Mouse (Mus musculus): ENCODE measurements around the gene Trmt10b. TPM values are rescaled to one million over a fixed set of nuclear protein-coding genes. Genes with fewer than 3 reads are reported as not detected.
A peak's percentile ranks its signal among the peaks of the same experiment; 100 is the strongest.

The Trmt10b gene
- 10 to 100 TPM in 1 of 2 experiments, 1 to 10 TPM in 1; 9.8 to 12.4 TPM for total RNA-seq (2021)
- long read RNA-seq, experiment 1, transcript Trmt10b-201 (9 exons, 2,064 nt), result major isoform, 14 of 16 reads
- long read RNA-seq, experiment 1, partial matches to known transcripts, result 0 of 16 reads
- long read RNA-seq, experiment 1, other reads (novel, unspliced or antisense), result 2 of 16 reads
- long read RNA-seq, experiment 2, transcript Trmt10b-201 (9 exons, 2,064 nt), result major isoform, 6 of 11 reads
- long read RNA-seq, experiment 2, partial matches to known transcripts, result 2 of 11 reads
- long read RNA-seq, experiment 2, other reads (novel, unspliced or antisense), result 3 of 11 reads

DNA sequence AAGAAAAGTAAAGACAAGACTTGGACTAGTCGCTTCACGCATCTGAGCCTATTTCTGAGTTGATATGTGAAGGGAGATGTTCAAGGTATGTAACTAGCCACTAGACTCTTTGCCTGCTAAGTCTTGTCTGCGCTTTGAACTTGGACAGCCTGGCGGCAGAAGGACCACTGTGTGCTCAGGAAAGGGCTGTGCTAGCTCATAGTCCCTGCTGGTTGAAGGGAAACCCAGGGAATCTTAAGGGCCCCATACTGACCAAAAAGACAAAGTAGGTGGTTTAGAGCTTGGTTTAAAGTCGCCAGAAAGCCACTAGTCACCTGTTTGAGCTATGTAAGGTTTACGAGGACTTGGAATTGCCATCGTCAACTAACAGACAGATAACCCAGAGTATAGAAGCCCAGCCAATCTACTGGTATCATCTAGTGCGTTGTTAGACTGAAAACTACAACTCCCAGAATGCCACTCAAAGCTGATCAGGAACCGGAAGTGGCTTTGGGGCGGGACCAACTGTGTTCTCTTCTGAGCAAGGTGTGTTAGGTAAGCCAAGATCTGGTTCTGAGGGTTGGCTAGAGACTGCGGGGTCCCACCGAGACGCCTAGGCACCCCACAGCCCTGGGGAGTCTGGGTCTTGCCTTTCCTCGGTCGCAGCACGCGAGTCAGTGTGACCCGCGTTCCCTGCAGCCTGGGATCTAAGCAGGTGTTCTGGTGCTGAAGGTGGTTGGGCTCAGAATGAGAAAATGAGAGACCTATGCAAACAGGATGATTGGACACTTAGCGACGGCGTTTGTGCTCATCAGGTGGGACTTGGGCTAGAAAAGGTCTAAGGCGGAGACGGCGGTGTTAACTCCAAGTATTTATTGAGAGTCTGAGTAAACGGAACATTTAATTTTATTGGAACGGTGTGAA lies at the start of gene Trmt10b:
TSS of gene Trmt10b (plus strand) at position 466 of the 903 bp plus-strand sequence.
- peak; percentile 73 to 74 for DNase-seq

DNA sequence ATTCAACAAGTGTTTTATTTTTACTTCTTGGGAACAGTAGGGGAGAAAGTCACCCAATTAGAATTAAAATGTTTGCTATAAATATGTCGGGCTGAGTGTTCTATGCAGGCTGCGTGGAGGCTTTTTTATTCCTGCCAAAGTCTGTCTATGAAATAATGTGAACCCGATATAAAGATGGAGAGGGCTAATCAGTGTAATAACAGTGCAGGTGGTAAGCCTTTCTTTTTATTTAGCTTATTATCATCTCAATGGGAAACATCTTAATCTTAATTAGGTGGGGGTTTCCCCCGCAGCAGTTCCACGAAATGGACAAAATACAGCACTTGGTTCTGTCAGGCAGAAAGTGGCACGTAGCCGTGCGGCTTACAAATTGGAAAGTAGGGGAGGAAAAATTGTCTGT lies 45.7 kb upstream of the Trmt10b start:
- no peak for DNase-seq

DNA sequence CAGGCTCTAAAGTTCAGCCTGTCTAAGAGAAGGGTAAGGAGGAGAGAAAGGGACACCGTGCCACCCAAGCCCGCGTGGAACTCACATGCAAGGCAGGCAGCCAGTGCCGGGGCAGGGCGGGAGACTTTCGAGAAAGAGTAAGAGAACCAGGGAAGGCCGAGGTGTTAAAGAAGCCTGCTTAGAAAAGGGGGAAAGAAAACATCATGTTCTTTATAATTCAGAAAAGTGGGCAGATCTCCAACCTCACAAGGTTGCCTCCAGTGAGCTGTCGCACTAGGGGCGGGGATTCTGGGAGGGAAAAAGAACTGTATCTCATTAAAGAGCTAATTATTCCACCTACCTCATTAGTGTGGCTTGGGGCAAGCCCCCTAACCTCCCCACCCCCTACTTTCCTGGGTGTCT lies 44.1 kb upstream of the Trmt10b start:
- DNase-seq, result peak; percentile 29 to 65

DNA sequence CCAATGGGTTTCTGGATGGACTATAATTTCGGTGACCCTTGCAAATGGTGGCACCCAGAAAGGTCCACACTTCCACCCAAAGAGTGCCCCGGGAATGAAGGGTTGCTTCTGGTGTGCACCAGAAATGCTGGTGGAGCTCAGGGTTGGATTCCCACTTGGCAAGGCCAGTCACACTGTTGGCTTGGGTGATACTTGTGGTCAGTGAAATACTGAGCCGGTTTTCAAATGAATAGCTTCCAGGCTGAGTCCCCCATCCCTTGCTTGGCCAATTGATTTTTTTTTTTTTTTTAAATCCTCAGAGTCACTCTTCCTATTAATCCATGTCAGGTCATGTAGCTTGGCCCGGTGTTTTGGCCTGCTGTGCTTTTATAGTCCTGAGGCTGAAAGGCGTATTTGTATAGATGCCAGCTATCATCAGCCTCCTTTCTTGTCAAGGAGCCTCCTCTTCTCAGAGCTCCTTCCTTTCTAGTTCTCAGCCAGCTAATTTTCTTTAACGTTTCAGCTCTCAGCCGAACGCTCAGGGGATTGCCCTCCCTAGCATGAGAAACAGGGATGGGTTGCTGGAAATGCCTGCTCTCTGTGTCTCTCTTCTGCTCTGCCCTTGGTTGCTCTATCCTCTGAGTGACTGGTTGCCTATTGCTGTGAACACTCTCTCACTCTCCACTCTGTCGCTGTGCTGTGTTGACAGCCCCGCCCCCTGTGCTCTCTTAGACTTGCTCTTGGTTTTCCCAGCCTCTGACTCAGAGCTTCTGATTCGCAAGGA lies 42.9 kb upstream of the Trmt10b start:
- peak; percentile 62 to 75 for DNase-seq

DNA sequence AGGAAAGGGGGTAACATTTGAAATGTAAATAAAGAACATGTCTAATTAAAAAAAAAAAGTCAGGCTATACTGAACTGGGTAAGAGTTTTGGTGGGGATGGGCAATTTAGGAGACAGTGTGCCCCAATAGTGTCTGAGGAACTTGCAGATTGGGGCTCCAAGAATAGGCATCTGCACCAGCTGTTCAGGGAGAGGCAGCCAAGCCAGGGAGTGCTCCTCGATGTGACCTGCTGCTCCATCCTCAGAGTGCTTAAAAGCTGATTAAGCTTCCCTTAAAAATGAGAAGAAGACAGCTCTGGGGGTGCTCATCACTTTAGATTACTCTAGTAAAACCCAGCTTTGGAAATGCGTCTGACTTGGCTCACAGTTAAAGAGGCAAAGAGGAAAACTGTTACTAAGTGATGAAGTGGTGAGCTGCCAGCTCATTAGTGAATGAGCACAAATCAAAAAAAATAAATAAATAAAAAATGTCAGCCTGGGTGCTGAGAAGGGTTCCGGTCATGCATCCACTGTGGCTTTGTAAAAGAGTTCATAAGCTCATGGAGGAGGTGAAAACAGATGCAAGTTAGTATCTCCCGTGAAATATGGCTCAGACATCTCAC lies 37.6 kb upstream of the Trmt10b start:
- DNase-seq, result no peak

DNA sequence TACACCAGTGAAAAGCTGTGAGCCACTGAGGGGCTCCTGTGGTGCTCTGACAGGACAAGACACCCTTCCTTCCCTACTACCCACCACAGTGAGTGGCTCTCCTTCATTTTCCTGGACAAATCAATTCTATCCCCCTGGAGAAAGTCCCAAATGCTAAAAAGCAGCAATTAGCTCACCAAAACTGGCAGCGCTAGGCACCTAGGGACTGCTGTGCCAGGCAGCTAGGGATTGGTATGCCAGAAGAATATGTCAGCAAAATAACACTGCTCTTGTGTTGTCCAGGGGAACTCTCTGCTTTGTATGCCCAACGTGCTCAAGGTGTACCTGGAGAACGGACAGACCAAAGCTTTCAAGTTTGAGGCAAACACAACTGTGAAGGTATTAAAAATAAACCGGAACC lies 35.4 kb upstream of the Trmt10b start:
- DNase-seq, result no peak

DNA sequence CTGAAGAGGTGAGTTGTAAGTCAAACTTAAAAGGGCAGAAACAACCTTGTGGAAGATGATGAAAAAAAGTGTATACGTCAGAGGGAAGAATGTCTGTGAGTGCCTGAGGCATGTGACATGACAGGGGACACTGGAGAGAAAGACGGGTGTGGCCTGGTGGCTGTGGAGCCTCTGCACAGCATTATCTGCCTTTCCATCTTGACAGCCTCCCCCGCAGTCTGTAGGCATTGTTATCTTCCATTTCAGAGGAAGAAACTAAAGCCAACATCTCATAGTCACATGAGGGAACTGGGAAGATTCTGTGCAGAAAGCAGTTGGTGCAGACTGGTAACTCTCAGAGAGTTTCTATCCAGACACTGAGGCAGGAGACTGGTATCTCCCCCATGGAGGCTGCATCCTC lies 29.0 kb upstream of the Trmt10b start:
- no peak for DNase-seq

DNA sequence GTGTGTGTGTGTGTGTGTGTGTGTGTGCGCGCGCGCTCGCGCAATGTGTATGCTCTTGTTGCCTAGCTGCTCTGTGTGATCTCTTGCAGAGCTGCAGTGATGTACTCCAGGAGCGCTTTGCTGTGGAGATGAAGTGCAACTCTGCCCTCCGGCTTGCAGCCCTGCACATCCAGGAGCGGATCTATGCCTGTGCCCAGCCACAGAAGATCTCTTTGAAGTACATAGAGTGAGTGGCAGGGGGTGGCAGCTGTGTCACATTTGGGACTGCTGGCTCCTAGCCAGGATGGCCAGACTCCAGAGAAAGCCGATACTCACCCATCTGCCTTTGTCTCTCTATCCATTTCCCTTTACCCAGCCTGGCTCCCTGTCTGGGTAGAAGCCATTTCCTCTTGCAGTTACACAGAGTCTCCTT lies 25.9 kb upstream of the Trmt10b start:
- peak; percentile 42 to 64 for DNase-seq

DNA sequence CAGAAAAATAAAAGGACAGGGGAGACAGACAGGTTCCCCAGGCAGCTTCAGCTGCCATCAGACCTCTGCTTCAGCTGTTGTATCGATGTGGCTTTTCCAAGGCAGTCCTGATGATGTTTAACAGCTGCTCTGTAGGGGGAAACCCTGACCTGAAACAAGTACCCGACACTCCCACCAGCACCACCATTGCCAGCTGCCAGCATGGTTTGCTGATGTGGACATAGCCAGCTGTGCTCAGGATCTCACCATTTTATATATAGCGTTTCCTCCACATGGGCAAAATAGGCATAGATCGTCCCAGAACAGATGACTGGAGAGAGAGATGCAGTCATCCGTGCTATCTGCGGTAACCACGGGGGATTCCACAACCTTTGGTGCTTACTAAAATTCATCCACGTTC lies 21.2 kb upstream of the Trmt10b start:
- DNase-seq, result no peak

DNA sequence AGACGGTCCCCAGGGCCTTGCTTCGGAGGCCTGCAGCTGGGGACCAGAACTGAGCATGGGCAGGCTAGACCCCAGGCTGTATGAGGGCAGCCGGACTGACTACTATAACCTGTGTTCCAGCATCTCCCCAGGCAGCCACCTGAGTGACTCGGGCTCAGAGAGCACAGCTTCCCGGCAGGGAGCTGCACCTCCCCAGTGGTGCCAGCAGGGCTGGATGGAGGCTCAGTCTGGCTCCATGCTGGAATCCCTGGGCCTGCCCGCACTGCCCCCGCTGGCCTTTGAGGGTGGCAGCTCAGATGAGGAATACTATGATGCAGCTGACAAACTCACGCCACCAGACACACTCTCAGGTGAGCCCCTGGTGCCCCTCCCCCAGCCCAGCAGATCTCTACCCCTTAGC lies 17.6 kb upstream of the Trmt10b start:
- peak in 1 of 2 experiments; percentile 18 for DNase-seq

DNA sequence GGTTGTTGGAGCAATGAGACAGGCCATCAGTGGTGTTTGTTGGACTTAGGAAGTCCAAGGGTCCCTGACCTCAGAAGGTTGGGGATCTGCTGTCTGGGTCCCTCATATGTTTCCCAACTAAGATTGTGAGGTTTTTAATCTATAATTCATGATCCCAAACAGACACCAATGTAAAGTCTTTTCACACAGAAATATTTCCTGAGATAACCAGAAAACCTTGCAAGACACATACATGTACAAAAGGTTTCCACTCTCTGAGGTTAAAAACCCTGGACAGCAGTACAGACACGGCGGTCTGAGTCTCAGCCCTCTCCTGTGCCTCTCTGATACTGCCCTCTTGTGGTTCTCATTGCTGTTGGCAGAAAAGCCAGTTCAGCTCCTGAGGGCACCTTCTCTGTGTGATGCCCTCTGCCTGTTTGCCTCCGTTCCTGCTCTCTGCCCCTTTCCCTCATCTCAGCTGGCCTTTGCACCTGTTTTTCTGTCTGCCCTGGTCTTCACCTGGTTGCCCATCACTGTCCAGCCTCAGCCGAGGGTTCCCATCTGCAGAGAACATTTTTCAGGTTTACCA lies 16.9 kb upstream of the Trmt10b start:
- peak; percentile 66 to 78 for DNase-seq

DNA sequence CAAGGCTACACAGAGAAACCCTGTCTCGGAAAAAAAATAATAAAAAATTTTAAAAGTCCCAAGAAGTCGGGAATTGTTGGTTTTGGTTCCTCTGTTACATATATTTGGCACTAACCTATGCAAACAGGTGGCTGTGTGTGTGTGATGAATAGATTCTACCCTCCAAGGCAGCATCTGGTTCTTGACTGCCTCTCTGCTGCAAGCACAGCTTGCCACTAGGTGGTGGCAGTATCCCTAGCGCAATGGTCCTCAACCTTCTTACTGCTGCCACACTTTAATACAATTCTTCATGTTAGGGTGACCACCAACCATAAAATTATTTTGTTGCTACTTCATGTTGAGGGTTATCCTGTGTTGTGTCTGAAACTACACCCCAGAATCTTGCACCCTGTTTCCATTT lies 10.6 kb upstream of the Trmt10b start:
- no peak for DNase-seq

DNA sequence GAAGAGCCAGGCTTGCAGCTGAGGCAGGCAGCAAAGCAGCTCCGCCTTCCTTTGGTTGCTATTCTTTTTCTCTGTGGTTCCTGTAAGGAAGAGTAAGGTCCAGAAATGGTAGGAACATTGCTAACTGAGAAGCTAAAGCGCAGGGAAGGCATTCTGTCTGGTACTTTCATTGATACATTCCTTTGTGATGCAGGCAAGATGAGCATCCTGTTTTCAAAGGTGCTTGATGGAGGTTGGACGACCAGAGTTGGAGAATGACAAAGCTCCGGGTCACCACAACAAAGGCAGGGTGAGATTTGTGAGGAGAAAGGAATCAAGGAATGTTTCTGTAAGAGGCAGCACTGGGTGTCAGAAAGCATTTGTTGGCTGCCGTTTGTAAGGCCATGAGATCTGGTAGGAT lies 9.0 kb upstream of the Trmt10b start:
- no peak for DNase-seq

DNA sequence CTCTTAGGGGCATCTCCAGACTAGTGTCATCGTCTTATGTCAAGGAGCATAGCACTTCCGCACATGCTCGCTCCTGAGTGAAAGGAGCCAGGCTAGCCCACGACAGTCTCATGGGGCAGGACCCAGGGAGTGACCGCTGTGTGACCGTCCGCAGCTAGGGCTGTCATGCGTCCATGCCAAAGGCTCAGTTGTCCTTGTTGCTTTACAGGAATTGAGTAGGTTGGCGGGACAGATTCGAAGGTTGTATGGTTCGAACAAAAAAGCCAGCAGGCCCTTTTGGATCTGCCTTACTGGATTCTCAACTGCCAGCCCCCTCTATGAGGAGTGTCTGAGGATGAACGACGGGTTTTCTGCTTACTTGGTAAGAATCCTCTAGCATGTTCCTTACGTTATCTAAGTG lies 8.6 kb downstream of the Trmt10b start:
- no peak for DNase-seq

DNA sequence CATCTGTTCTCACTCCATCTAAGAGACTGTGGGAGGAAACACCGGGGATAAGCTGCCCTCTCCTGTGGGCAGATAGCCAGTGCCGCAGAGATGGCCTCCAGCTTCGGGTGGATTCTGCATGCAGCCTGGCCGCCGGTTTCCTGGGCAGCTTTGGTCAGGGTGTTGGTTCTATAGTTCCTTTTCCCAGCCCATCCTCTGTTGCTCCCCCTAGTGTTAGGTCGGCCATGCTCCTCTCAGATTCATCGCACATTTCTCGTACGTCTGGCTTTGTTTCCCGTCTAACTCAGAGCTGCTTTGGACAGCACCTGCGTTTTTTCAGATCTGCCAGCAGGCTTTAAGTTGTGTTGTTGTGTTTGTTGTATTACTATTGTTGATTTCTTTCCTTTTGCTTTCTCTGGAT lies 11.1 kb downstream of the Trmt10b start:
- DNase-seq, result peak; percentile 27 to 54

DNA sequence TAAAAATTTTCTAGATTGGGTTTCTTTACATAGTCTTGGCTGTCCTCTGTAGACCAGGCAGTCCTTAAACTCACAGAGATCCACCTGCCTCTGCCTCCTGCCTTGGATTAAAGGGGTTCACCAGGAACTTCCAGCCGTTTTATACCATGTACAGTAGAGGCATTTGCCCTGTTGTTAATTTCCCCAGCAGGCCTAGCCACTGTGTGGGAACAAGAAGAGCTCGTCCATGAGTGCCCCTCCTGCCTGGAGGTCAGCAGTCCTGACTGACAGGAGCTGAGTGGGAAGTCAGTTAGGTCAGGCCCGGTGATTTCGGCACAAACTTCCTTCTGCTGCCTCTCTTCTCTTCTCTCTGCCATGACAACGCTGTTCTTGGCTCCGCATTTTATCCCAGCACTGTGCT lies 11.7 kb downstream of the Trmt10b start:
- DNase-seq, result no peak

DNA sequence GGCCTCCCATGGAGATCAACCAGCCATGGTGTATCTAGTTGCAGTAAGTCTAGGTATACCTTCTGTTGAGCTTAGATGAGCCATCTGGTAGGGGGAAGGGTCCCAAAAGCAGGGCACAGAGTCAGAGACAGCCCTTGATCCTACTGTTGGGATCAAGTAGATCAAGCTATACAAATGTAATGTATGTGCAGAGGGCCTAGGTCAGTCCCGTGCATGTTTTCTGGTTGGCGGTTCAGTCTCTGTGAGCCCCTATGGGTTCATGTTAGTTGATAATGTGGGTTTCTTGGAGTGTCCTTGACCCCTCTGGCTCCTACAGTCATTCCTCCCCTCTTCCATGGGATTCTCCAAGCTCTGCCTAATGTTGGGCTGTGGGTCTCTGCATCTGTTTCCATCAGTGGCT lies 14.1 kb downstream of the Trmt10b start:
- no peak for DNase-seq

DNA sequence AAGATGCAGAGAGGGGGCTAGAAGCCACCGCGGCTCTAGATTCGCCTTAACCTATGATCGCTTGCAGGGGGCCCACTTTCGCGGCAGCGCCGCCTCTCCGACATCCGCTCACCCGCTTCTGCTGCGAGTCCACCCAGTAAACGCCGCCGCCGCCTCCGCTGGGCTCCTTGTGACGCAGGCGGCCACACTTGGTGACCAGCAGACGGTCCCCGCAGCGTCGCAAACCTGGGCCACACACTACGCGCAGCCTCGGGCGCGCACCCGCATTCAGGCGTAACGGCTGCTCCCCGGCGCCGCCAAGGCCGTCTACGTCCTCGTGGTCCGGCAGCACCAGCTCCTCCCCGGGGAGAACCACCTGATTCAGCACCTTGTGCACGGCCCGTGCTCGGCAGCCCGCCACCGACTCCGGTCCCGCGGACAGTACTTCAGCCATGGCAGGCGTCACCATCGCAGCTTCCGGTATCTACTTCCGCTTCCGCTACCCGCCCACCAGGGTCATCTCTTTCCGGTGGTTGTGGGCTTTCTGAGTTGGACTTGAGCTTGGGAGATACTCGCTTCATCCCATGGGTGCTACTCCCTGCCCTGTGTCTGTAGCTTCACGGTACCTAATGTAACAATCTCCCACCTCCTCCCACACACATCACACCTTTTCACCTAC lies 23.4 kb downstream of the Trmt10b start:
- DNase-seq, result peak; percentile 89 to 92

DNA sequence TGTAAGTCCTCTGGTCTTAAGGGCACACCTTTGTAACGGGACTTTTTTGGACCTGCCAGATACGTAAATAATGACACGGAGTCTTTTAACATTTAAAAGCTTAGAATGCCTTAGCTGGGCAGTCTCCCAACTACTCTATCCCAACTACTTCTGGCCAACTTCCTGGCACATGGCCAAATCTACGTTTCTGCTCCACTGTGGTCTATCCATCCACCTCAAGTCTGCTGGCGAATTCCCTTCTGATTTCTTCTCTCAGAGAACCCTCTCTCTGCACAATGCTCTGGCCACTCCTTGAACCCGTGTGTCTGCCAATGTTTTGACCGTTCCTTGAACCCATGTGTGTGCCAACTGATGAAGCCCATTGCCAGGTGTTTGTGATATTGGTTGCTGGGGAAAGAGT lies 34.2 kb downstream of the Trmt10b start:
- DNase-seq, result peak; percentile 7 to 26

DNA sequence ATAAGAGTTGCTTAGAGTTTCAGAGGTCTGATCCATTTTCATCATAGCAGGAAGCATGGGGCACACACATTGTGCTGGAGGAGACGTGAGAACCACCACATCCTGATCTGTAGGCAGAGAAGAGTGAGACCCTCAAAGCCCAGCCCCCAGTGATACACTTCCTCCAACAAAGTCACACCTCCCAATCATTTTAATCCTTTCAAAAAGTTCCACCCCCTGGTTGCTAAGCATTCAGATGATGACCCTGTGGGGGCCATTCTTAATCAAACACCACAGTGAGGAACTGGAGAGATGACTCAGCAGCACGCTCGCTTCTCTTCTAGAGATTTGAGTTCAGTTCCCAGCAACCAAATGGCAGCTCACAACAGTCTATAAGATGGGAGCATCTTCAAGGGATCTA lies 35.5 kb downstream of the Trmt10b start:
- DNase-seq, result no peak

DNA sequence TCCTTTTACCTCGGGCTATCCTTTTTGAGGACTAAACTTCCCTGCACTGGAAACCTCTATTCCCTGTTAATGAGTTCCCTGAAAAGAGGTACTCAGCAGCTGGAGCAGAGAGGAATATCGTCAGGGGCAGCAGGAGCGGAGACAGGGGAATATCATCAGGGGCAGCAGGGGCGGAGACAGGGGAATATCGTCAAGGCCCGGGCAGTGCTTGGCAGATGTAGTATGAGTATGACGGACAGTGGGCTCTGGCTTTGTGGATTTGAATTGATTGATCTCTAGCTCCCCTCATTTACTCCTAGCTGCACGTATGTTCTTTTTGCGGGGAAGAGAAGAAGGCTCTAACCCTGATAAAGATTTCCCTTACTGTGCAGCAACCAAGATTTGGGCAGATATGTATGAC lies 44.3 kb downstream of the Trmt10b start:
- DNase-seq, result no peak

All from adrenal gland, postnatal 36 days (tissue).